Mouse (Mus musculus) B cell, adult 2 months (primary cell): ENCODE measurements around the gene Gpr137c.

Source experiments
- DNase-seq, 2 experiments: peaks; one replicate each; pipeline ENCODE4 v3.0.0; 2022

The Gpr137c gene

DNA sequence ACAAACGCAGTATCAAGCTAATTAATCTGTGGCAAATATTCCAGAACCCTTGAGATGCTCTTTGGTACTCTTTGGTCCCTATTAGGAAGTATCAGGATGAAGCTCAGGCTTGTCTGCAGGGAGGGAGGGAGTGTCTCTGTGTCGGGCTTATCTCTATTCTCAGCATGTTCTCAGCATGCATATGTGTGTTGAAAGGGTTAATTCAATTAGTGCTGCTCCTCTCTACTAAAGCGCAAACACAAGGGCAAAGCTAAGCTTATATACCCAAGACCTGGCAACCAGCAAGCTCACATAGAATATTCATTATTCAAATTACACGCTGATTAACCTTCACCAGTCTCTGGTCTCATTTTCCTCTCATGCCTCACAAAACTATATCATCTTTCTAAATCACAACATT is 84.4 kb downstream of the Gpr137c start:
- DNase-seq: no peak

DNA sequence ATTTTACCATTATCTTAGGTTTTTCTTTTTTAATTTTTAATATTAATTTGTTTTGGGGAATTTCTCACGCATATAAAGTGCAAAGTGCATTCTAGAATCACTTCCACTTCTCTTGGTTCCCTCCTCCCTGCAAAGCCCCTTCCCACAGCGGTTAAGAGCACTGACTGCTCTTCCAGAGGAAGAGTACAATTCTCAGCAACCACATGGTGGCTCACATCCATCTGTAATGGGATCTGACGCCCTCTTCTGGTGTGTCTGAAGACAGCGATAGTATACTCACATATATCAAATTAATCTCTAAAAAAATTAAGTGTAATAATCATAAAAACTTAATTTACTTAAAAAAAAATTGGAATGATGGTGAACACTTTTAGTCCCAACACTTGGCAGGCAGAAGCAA is 84.9 kb downstream of the Gpr137c start:
- no peak for DNase-seq

GRCm38 (mm10) chr14:45305852-45306251 is 86.3 kb downstream of the Gpr137c start:
- DNase-seq: no peak

DNA sequence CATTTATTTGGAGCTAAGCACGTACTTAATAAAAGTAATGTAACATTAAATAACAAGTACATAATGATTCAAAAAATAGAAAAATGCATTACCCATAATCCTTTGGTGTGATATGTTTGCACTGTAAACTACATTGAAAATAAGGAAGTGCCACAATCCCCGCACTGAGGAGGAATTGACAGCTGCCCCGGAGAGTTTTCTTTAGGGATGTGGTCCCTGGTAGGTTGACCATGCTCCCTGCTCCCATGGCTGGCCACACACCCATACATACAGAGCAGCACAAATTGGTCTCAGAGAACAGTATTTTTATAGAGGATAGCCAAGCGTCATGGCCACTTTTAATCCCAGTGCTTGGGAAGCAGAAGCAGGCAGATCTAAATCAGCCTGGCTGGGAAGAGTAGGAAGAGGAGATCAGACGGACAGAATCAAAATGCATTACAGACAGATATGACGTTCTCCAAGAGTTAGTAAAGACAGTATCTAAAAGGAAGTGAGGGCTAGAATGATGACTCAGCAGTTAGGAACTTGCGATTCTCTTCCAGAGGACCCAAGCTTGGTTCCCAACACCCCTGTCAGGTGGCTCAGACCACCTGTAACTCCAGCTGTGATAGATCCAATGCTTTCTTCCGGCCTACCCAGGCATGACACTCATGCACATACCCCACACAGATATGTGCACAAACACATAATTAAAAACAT is 88.3 kb downstream of the Gpr137c start:
- DNase-seq: no peak

- no peak for DNase-seq
Measured at GRCm38 (mm10) chr14:45309646-45310045, 90.1 kb downstream of the Gpr137c start.

DNA sequence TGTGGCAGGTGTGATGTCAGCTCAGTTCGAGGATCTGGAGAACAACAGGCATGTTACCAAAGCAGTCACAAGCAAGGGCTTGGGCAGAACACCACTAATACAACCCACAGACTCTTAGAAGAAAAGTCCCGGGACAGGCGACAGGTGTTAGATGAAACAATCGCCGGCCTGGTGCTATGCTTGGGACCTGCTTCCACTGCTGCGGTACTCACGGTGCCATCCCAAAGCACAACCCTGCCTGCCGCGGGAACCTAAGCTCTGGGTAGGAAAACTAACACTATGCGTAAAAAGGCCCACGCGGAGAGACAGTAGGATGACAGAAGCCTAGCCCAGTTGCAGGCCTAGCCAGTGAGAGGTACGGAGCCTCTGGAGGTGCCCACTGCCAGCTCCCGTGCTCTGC is 90.6 kb downstream of the Gpr137c start:
- DNase-seq: no peak

GRCm38 (mm10) chr14:45316927-45317326 is 97.4 kb downstream of the Gpr137c start:
- DNase-seq: no peak

DNA sequence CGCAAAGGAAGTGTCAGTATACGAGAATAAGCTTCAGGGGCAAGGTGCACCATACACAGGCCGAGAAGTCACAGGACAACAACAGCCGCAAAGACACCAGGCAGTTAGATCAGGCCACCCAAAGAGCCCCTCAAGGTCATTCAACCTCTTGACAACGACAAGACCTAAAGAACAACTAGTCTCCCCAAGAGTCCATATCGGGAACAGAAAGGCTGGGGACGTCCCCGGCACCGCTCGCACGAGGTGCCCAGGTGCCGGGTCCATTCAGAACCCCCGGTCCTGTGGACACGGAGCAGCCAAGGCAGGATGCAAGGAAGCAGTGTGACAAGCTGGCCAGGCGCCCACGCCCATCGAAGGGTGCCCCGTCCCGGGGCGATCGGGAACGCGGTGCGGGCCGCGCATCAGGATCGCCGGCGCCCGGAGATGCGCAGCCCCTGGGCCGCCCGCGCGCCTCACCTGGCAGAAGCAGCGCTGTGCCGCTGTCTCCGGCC is 98.4 kb downstream of the Gpr137c start:
- no peak for DNase-seq

GRCm38 (mm10) chr14:45318426-45319236 is 99.1 kb downstream of the Gpr137c start, which contains the start of gene Ero1l:
Gene Ero1l, minus strand, starts transcription at chr14:45318771.
- peak; percentile 76 to 82 for DNase-seq

GRCm38 (mm10) chr14:45319237-45319610 is 99.7 kb downstream of the Gpr137c start:
- no peak for DNase-seq

DNA sequence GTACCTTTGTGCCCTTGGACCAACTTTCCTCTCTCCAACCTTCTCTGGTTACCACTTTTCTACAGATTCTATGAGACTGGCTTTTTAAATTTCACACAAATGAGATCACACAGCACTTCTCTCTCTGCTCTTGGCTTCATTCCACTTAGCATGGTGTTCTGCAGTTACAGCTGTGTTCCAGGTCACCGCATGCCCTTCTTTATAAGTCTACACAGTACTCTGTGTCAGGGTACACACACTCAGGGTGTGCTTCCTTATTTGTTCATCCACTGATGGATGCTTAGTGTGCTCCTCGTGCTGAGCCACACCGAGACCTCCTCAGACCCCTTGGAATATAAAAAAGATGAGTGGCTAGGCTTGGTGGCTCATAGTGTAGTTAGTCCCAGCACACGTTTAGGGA is 100.6 kb downstream of the Gpr137c start:
- DNase-seq: no peak

- DNase-seq: no peak
Measured at GRCm38 (mm10) chr14:45321067-45321466, 101.5 kb downstream of the Gpr137c start.

GRCm38 (mm10) chr14:45321622-45322021 is 102.1 kb downstream of the Gpr137c start:
- DNase-seq: no peak

DNA sequence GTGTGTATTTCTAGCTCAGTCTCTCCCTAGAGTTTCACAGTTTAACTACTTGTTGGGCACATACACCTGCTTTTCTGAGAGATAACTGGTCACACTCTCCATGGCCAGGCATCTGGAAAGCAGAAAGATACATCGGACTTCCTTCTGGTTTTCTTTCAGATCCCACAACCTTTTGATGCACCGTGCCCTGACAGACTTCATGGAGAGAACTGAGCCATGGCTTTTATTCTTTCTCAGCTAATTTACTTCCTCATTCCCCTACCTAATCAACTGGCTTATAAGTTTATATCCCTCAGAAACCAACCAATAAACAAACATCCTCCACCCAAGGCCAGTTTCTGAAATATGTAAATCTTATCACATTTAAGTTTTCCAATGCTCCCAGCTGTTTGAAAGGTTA is 102.9 kb downstream of the Gpr137c start:
- DNase-seq: no peak

- DNase-seq: no peak
Measured at GRCm38 (mm10) chr14:45323320-45323719, 103.8 kb downstream of the Gpr137c start.

DNA sequence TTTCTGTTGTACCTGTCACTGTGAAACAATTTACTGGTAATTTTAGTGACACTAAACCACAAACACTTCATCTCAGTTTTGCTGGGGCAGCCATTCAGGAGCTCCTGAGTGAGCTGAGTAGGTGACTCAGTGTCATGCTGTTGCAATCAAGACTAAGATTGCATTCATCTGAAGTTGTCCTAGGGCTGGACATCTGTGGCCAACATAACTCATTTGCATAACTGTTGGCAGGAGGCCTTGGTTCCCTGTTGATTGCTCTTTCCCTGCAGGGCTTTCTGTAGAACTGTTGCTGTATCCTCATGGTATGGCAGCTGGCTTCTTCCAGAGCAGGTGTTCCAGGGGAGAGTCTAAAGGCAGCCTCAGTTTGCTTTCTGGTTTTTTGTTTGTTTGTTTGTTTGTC is 106.0 kb downstream of the Gpr137c start:
- no peak for DNase-seq

- DNase-seq: no peak
Measured at GRCm38 (mm10) chr14:45328072-45328713, 108.7 kb downstream of the Gpr137c start.

- no peak for DNase-seq
Measured at GRCm38 (mm10) chr14:45329018-45329588, 109.6 kb downstream of the Gpr137c start.

- peak; percentile 91 to 92 for DNase-seq
Measured at GRCm38 (mm10) chr14:45329589-45330181, 110.2 kb downstream of the Gpr137c start, which contains the start of gene Psmc6. Gene Psmc6, plus strand, starts transcription at chr14:45329788.
